In the genomic region with DNA sequence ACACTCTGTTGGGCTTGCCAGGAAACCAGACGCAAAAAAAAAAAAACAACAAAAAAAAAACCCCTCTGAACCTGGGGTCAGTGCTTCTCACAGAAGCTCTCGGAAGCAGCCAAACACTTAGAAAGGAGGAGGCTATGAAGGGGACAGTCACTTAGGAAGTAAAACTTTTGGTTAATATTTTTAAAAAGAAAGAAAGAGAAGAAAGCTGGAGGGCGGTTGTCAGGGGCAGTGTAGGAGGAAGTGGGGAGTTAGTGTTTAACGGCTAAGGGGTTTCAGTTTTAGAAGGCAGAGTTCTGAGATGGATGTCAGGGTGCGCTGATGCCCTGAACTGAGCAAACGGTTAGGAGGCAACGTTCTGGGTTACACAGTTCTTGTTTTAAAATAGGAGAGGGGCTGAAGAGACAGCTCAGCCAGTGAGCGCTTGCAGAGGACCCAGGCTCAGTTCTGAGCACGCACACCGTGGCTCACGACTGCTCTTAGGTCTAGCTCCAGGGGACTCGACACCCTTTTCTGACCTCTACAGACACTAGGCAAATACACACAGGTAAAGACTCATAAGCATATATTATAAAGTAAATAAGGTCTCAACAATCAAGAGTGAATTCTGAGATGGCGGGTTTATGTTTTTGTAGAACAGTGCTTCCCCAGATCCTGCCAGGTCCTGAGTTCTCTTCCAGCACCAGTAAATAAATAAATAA, we compare ENCODE assay signal across 11 mouse cellular contexts. TPM values are rescaled to one million over a fixed set of nuclear protein-coding genes. Genes with fewer than 3 reads are reported as not detected.
DNase-seq lines count a peak whose midpoint lies in the region; ATAC-seq and TF ChIP-seq lines count a peak whose summit lies in the region.
"Had no signal": no experiment of that assay in that cellular context is flagged by ENCODE, and none has a peak within 500 bp of the region (broad histone marks: within the 10 kb centered on the region; RNA-seq: fewer than 3 reads in every experiment).

No protein-coding gene starts in this region.

- 58% methylated on average over 13 of the region's 13 CpGs for WGBS in liver, embryonic 11.5 days
- 85% methylated on average over 13 of the region's 13 CpGs for WGBS in midbrain, embryonic 16.5 days
- 85% methylated on average over 13 of the region's 13 CpGs for WGBS in hindbrain, embryonic 14.5 days

- H3K36me3 ChIP-seq in liver, embryonic 11.5 days (ENCODE audit: control insufficient read depth, insufficient read depth, low read length) = no peaks in the 10 kb centered on the region
- no peaks in the 10 kb centered on the region for H3K36me3 ChIP-seq in midbrain, embryonic 16.5 days (ENCODE audit: control insufficient read depth, insufficient read depth, low read length)
- no peaks in the 10 kb centered on the region for H3K36me3 ChIP-seq in hindbrain, embryonic 14.5 days (replicated peaks; ENCODE audit: control insufficient read depth, insufficient read depth)
- H3K36me3 ChIP-seq: heart, embryonic 12.5 days had no signal

- no peak overlapping the region for H3K4me3 ChIP-seq in liver, embryonic 11.5 days (ENCODE audit: low read depth, low read length)
- peak overlapping the region; percentile 44 for H3K4me3 ChIP-seq in bone marrow macrophage, adult 2 months (ENCODE audit: insufficient read depth, low read length)
- H3K4me3 ChIP-seq in midbrain, embryonic 16.5 days (ENCODE audit: low read depth, low read length) = no peak overlapping the region
- H3K4me3 ChIP-seq in hindbrain, embryonic 14.5 days (replicated peaks; ENCODE audit: low read length) = no peak overlapping the region
- H3K4me3 ChIP-seq: heart, embryonic 12.5 days had no signal

- TF ChIP-seq POLR2A in bone marrow macrophage, adult 2 months (IDR thresholded peaks at IDR 0.05; ENCODE audit: borderline replicate concordance, low read depth, low read length) = no peak

- TF ChIP-seq CTCF in bone marrow macrophage, adult 2 months (IDR thresholded peaks at IDR 0.05; ENCODE audit: low read depth, low read length) = no peak

- no peak for DNase-seq in liver, embryonic 11.5 days (ENCODE audit: low spot score)
- no peak for DNase-seq in liver
- peak; percentile 55 for DNase-seq in thymus, postnatal 25 days
- no peak for DNase-seq in hindbrain, embryonic 14.5 days (ENCODE audit: low spot score)
- DNase-seq: cerebellum, postnatal 25 days; retina, postnatal 1 day had no signal

- H3K27ac ChIP-seq in liver, embryonic 11.5 days (ENCODE audit: low read depth, low read length) = no peak overlapping the region
- H3K27ac ChIP-seq in bone marrow macrophage, adult 2 months (ENCODE audit: insufficient read depth, low read depth, low read length) = no peak overlapping the region
- H3K27ac ChIP-seq in midbrain, embryonic 16.5 days (ENCODE audit: low read length) = no peak overlapping the region
- H3K27ac ChIP-seq in hindbrain, embryonic 14.5 days = no peak overlapping the region

- H3K4me2 ChIP-seq in liver, embryonic 11.5 days = peak overlapping the region; percentile 33; the same call in 1 of the 2 replicates
- no peak overlapping the region for H3K4me2 ChIP-seq in midbrain, embryonic 16.5 days (ENCODE audit: low read length)
- H3K4me2 ChIP-seq in hindbrain, embryonic 14.5 days (replicated peaks) = no peak overlapping the region
- H3K4me2 ChIP-seq: heart, embryonic 12.5 days had no signal

- H3K27me3 ChIP-seq in liver, embryonic 11.5 days (replicated peaks; ENCODE audit: control insufficient read depth, insufficient read depth, low read length) = no peaks in the 10 kb centered on the region
- H3K27me3 ChIP-seq in midbrain, embryonic 16.5 days (ENCODE audit: control insufficient read depth, insufficient read depth, low read depth, low read length) = no peaks in the 10 kb centered on the region
- H3K27me3 ChIP-seq in hindbrain, embryonic 14.5 days (ENCODE audit: control insufficient read depth, insufficient read depth, low read length) = no peaks in the 10 kb centered on the region

- H3K4me1 ChIP-seq in liver, embryonic 11.5 days (replicated peaks; ENCODE audit: control insufficient read depth, insufficient read depth, low read length) = peaks cover 54% of the 10 kb centered on the region
- H3K4me1 ChIP-seq in bone marrow macrophage, adult 2 months (ENCODE audit: control insufficient read depth, insufficient read depth, low read length) = peaks cover 25% of the 10 kb centered on the region
- peaks cover 13% of the 10 kb centered on the region for H3K4me1 ChIP-seq in midbrain, embryonic 16.5 days (ENCODE audit: control insufficient read depth, insufficient read depth, low read length)
- H3K4me1 ChIP-seq in hindbrain, embryonic 14.5 days (replicated peaks; ENCODE audit: control insufficient read depth, insufficient read depth, low read length) = peaks cover 12% of the 10 kb centered on the region
- H3K4me1 ChIP-seq: heart, embryonic 12.5 days had no signal

- no peak for ATAC-seq in liver, embryonic 11.5 days (replicated peaks; ENCODE audit: low FRiP score)
- peak; percentile 49 for ATAC-seq in megakaryocyte, adult 5-6 weeks (ENCODE audit: poor library complexity, severe bottlenecking)
- no peak for ATAC-seq in midbrain, embryonic 16.5 days
- ATAC-seq in cerebellum, adult (ENCODE audit: insufficient number of reproducible peaks, low FRiP score, low TSS enrichment) = no peak
- ATAC-seq in hindbrain, embryonic 14.5 days (ENCODE audit: low FRiP score) = no peak

- H3K9me3 ChIP-seq in liver, embryonic 11.5 days (ENCODE audit: control insufficient read depth, low read length) = no peaks in the 10 kb centered on the region
- no peaks in the 10 kb centered on the region for H3K9me3 ChIP-seq in midbrain, embryonic 16.5 days (replicated peaks; ENCODE audit: control insufficient read depth, low read length, poor library complexity, severe bottlenecking)
- no peaks in the 10 kb centered on the region for H3K9me3 ChIP-seq in hindbrain, embryonic 14.5 days (ENCODE audit: control insufficient read depth, low read length)

- no peak overlapping the region for H3K9ac ChIP-seq in liver, embryonic 11.5 days (ENCODE audit: low read depth, low read length)
- no peak overlapping the region for H3K9ac ChIP-seq in midbrain, embryonic 16.5 days (ENCODE audit: low read depth, low read length)
- no peak overlapping the region for H3K9ac ChIP-seq in hindbrain, embryonic 14.5 days
- H3K9ac ChIP-seq: heart, embryonic 12.5 days had no signal

RNA-seq across cellular contexts. Expression of gene Nup210, which starts 6.2 kb away (rescaled TPM):
- polyA plus RNA-seq in liver, embryonic 11.5 days (2014; fragmentation: Nextera tagmentation; extraction: Ambion mirVana) = 53.5 and 58.3 TPM in 2 replicates
- 1.2 and 1.6 TPM in 2 replicates for polyA plus RNA-seq in bone marrow macrophage, adult 2 months (2012; ENCODE audit: insufficient read depth, insufficient read length, missing spikeins)
- total RNA-seq in megakaryocyte, adult 5-6 weeks (2015) = 123 and 145 TPM in 2 replicates
- total RNA-seq in megakaryocyte, adult 5-6 weeks (2017) = 124 and 148 TPM in 2 replicates
- polyA plus RNA-seq in midbrain, embryonic 16.5 days (2015; fragmentation: Nextera tagmentation; extraction: Ambion mirVana) = 20.5 and 20.7 TPM in 2 replicates
- polyA plus RNA-seq in hindbrain, embryonic 14.5 days (2014; fragmentation: Nextera tagmentation; extraction: Ambion mirVana) = 23.3 TPM in 2 replicates

RNA-seq across cellular contexts. Expression of gene Hdac11, which starts 46.0 kb away (rescaled TPM):
- 7.1 and 7.2 TPM in 2 replicates for polyA plus RNA-seq in liver, embryonic 11.5 days (2014; fragmentation: Nextera tagmentation; extraction: Ambion mirVana)
- 1.6 and 2.8 TPM in 2 replicates for polyA plus RNA-seq in bone marrow macrophage, adult 2 months (2012; ENCODE audit: insufficient read depth, insufficient read length, missing spikeins)
- total RNA-seq in megakaryocyte, adult 5-6 weeks (2015) = 0.27 and 0.80 TPM in 2 replicates
- 0.16 and 0.37 TPM in 2 replicates for total RNA-seq in megakaryocyte, adult 5-6 weeks (2017)
- 48.0 and 56.3 TPM in 2 replicates for polyA plus RNA-seq in midbrain, embryonic 16.5 days (2015; fragmentation: Nextera tagmentation; extraction: Ambion mirVana)
- polyA plus RNA-seq in hindbrain, embryonic 14.5 days (2014; fragmentation: Nextera tagmentation; extraction: Ambion mirVana) = 42.7 and 50.1 TPM in 2 replicates
